ENCODE assay signal across 8 mouse cellular contexts in genomic region chr10:39624837-39625625, GRCm38 (mm10). TPM values are rescaled to one million over a fixed set of nuclear protein-coding genes. Genes with fewer than 3 reads are reported as not detected.
DNase-seq lines count a peak whose midpoint lies in the region; ATAC-seq and TF ChIP-seq lines count a peak whose summit lies in the region.

No protein-coding gene starts in this region.

- intact Hi-C loops in heart, postnatal 25 days (cut with DNase I) = no loop called here

- DNase-seq in heart, postnatal 25 days (ENCODE audit: low spot score) = no peak
- DNase-seq in MN1 (ENCODE audit: low spot score) = peak; percentile 41
- peak; percentile 31 to 53 for DNase-seq in kidney, adult 8-10 months
- DNase-seq in liver, postnatal 0 days = peak; percentile 64
- no peak for DNase-seq in layer of hippocampus, postnatal 10 days (ENCODE audit: low spot score in 2 of 2)
- no peak for DNase-seq in right cerebral cortex, postnatal 14 days
- DNase-seq in gastrocnemius, adult 18-20 months (ENCODE audit: low spot score) = no peak

- TF ChIP-seq CTCF in liver, postnatal 0 days (IDR thresholded peaks at IDR 0.05; ENCODE audit: low read depth) = no peak

- WGBS in heart, embryonic 13.5 days = 54% methylated on average over 12 of the region's 12 CpGs
- WGBS in liver, postnatal 0 days (ENCODE audit: insufficient replicate concordance) = 43% methylated on average over 12 of the region's 12 CpGs

- TF ChIP-seq EP300 in liver, postnatal 0 days (IDR thresholded peaks at IDR 0.05; ENCODE audit: low read depth) = no peak

- no peak overlapping the region for H3K4me2 ChIP-seq in heart, embryonic 13.5 days
- H3K4me2 ChIP-seq in liver, postnatal 0 days (ENCODE audit: low read depth, low read length) = peak overlapping the region; percentile 57

- no peak overlapping the region for H3K4me3 ChIP-seq in heart, embryonic 13.5 days
- H3K4me3 ChIP-seq in liver, postnatal 0 days (ENCODE audit: low read depth, low read length) = no peak overlapping the region

- no peak for ATAC-seq in heart, embryonic 13.5 days (ENCODE audit: extremely low read depth, insufficient number of reproducible peaks, low FRiP score, low TSS enrichment)
- peak; percentile 85 for ATAC-seq in liver, postnatal 0 days

- peaks cover 37% of the 10 kb centered on the region for H3K36me3 ChIP-seq in heart, embryonic 13.5 days
- peaks cover 4% of the 10 kb centered on the region; the same call in 1 of the 2 replicates for H3K36me3 ChIP-seq in liver, postnatal 0 days (replicated peaks; ENCODE audit: insufficient read depth, low read length)

- no peak overlapping the region for H3K27ac ChIP-seq in heart, embryonic 13.5 days (replicated peaks)
- 0 out of 2 replicates have a peak overlapping the region, but pooled peaks have one; percentile 22 for H3K27ac ChIP-seq in liver, postnatal 0 days (ENCODE audit: low read depth)

- H3K27me3 ChIP-seq in heart, embryonic 13.5 days (replicated peaks) = no peaks in the 10 kb centered on the region
- H3K27me3 ChIP-seq in liver, postnatal 0 days (ENCODE audit: insufficient read depth, low read length) = no peaks in the 10 kb centered on the region

- no peaks in the 10 kb centered on the region for H3K9me3 ChIP-seq in heart, embryonic 13.5 days
- no peaks in the 10 kb centered on the region for H3K9me3 ChIP-seq in liver, postnatal 0 days (ENCODE audit: low read length)

- peak overlapping the region; percentile 17; the same call in 1 of the 2 replicates for H3K9ac ChIP-seq in heart, embryonic 13.5 days
- H3K9ac ChIP-seq in liver, postnatal 0 days (replicated peaks) = no peak overlapping the region

- H3K4me1 ChIP-seq in heart, embryonic 13.5 days = peaks cover 46% of the 10 kb centered on the region
- peaks cover 8% of the 10 kb centered on the region; the same call in 1 of the 2 replicates for H3K4me1 ChIP-seq in liver, postnatal 0 days (ENCODE audit: insufficient read depth)

RNA-seq across cellular contexts. Expression of gene Traf3ip2, which starts 12.3 kb away (rescaled TPM):
- polyA plus RNA-seq in heart, embryonic 13.5 days (2015; fragmentation: Nextera tagmentation; extraction: Ambion mirVana) = 10.1 and 10.3 TPM in 2 replicates
- total RNA-seq in heart, postnatal 25 days (2021) = 1 to 10 TPM; 5.0 to 8.0 TPM
- polyA plus RNA-seq in liver, postnatal 0 days (2015; fragmentation: Nextera tagmentation; extraction: Ambion mirVana) = 2.3 TPM in 2 replicates
- total RNA-seq in layer of hippocampus, postnatal 10 days (2021) = 1 to 10 TPM; 1.9 to 2.0 TPM
- total RNA-seq in gastrocnemius, adult 18-20 months (2021) = 1 to 10 TPM; 2.5 to 3.9 TPM

Comparison
In these comparisons a context has a peak if more than half of its experiments do, and no peak if none do; other contexts are left out.
1. DNase-seq: peak in MN1 (single experiment), kidney, adult 8-10 months (2 of 2) and liver, postnatal 0 days (single experiment); none in heart, postnatal 25 days (single experiment), layer of hippocampus, postnatal 10 days (0 of 2), right cerebral cortex, postnatal 14 days (single experiment) and gastrocnemius, adult 18-20 months (single experiment).